Mouse (Mus musculus): ENCODE measurements at regions not wholly inside any gene's neighbourhood (a gene's known extent, or its start where the extent isn't known, plus 50 kb on each side); places are given as distances from the start of the nearest gene placed in this dataset.

- Histone ChIP-seq H3K36me3 (ENCODE audit: control insufficient read depth, insufficient read depth, low read length, poor library complexity, severe bottlenecking) (no peaks in the 10 kb centered on the region), H3K9ac (ENCODE audit: insufficient read depth, low read depth, low read length, poor library complexity, severe bottlenecking) (no peak overlapping the region), H3K27ac (ENCODE audit: insufficient read depth, low read depth, low read length, poor library complexity, severe bottlenecking) (no peak overlapping the region), H3K9me3 (ENCODE audit: control insufficient read depth, insufficient read depth, low read depth, low read length) (no peaks in the 10 kb centered on the region), H3K4me1 (ENCODE audit: control insufficient read depth in 2 of 2, insufficient read depth in 2 of 2, low read length in 2 of 2, poor library complexity in 1 of 2) (no peaks in the 10 kb centered on the region), H3K4me3 (ENCODE audit: insufficient read depth in 1 of 2, low read depth in 1 of 2, low read length in 2 of 2, poor library complexity in 1 of 2, severe bottlenecking in 1 of 2) (no peak overlapping the region)
- in situ Hi-C loops (cut with MboI; ENCODE audit: low sequenced_read_pairs in 2 of 2, unreplicated experiment in 2 of 2): no loop called here
- TF ChIP-seq CHD2 (IDR thresholded peaks at IDR 0.05; ENCODE audit: low read depth, low read length) (no peak), HCFC1 (IDR thresholded peaks at IDR 0.05; ENCODE audit: borderline replicate concordance, insufficient read depth, low read length) (no peak), ZC3H11A (IDR thresholded peaks at IDR 0.05; ENCODE audit: borderline replicate concordance, low read depth, low read length) (no peak)
- DNase-seq (ENCODE audit: low read depth, low spot score): no peak
These were observed 108.9 kb upstream of the Ngf start for GRCm38 (mm10) chr3:102360732-102361280.

- Histone ChIP-seq H3K36me3 (ENCODE audit: control insufficient read depth, insufficient read depth, low read length, poor library complexity, severe bottlenecking) (no peaks in the 10 kb centered on the region), H3K4me1 (ENCODE audit: control insufficient read depth in 2 of 2, insufficient read depth in 2 of 2, low read length in 2 of 2, poor library complexity in 1 of 2) (no peaks in the 10 kb centered on the region), H3K27ac (ENCODE audit: insufficient read depth, low read depth, low read length, poor library complexity, severe bottlenecking) (no peak overlapping the region), H3K4me3 (ENCODE audit: insufficient read depth in 1 of 2, low read depth in 1 of 2, low read length in 2 of 2, poor library complexity in 1 of 2, severe bottlenecking in 1 of 2) (no peak overlapping the region), H3K9me3 (ENCODE audit: control insufficient read depth, insufficient read depth, low read depth, low read length) (no peaks in the 10 kb centered on the region), H3K9ac (ENCODE audit: insufficient read depth, low read depth, low read length, poor library complexity, severe bottlenecking) (no peak overlapping the region)
- no peak for TF ChIP-seq ZNF384 (IDR thresholded peaks at IDR 0.05; ENCODE audit: low read depth, low read length)
- no peak for TF ChIP-seq HCFC1 (IDR thresholded peaks at IDR 0.05; ENCODE audit: borderline replicate concordance, insufficient read depth, low read length)
- no peak for TF ChIP-seq MAFK (IDR thresholded peaks at IDR 0.05; ENCODE audit: insufficient read depth, low read depth, low read length)
- TF ChIP-seq CHD2 (IDR thresholded peaks at IDR 0.05; ENCODE audit: low read depth, low read length): no peak
- no peak for TF ChIP-seq ZC3H11A (IDR thresholded peaks at IDR 0.05; ENCODE audit: borderline replicate concordance, low read depth, low read length)
- in situ Hi-C loops (cut with MboI; ENCODE audit: low sequenced_read_pairs in 2 of 2, unreplicated experiment in 2 of 2): no loop called here
- DNase-seq (ENCODE audit: low read depth, low spot score): no peak
These were observed 110.9 kb upstream of the Ngf start for GRCm38 (mm10) chr3:102358801-102359200.

GRCm38 (mm10) chr3:102357062-102357610 is 112.6 kb upstream of the Ngf start:
- no peak overlapping the region for H3K4me3 ChIP-seq (ENCODE audit: insufficient read depth in 1 of 2, low read depth in 1 of 2, low read length in 2 of 2, poor library complexity in 1 of 2, severe bottlenecking in 1 of 2)
- no peaks in the 10 kb centered on the region for H3K9me3 ChIP-seq (ENCODE audit: control insufficient read depth, insufficient read depth, low read depth, low read length)
- no peaks in the 10 kb centered on the region for H3K36me3 ChIP-seq (ENCODE audit: control insufficient read depth, insufficient read depth, low read length, poor library complexity, severe bottlenecking)
- TF ChIP-seq ZC3H11A (IDR thresholded peaks at IDR 0.05; ENCODE audit: borderline replicate concordance, low read depth, low read length) (no peak), CHD2 (IDR thresholded peaks at IDR 0.05; ENCODE audit: low read depth, low read length) (no peak), HCFC1 (IDR thresholded peaks at IDR 0.05; ENCODE audit: borderline replicate concordance, insufficient read depth, low read length) (no peak), MAFK (IDR thresholded peaks at IDR 0.05; ENCODE audit: insufficient read depth, low read depth, low read length) (no peak), ZNF384 (IDR thresholded peaks at IDR 0.05; ENCODE audit: low read depth, low read length) (no peak)
- in situ Hi-C loops (cut with MboI; ENCODE audit: low sequenced_read_pairs in 2 of 2, unreplicated experiment in 2 of 2): no loop called here
- no peaks in the 10 kb centered on the region for H3K4me1 ChIP-seq (ENCODE audit: control insufficient read depth in 2 of 2, insufficient read depth in 2 of 2, low read length in 2 of 2, poor library complexity in 1 of 2)
- DNase-seq (ENCODE audit: low read depth, low spot score): no peak
- H3K27ac ChIP-seq (ENCODE audit: insufficient read depth, low read depth, low read length, poor library complexity, severe bottlenecking): no peak overlapping the region
- no peak overlapping the region for H3K9ac ChIP-seq (ENCODE audit: insufficient read depth, low read depth, low read length, poor library complexity, severe bottlenecking)

GRCm38 (mm10) chr3:102355352-102355751 is 114.4 kb upstream of the Ngf start:
- no peaks in the 10 kb centered on the region for H3K36me3 ChIP-seq (ENCODE audit: control insufficient read depth, insufficient read depth, low read length, poor library complexity, severe bottlenecking)
- H3K4me1 ChIP-seq (ENCODE audit: control insufficient read depth in 2 of 2, insufficient read depth in 2 of 2, low read length in 2 of 2, poor library complexity in 1 of 2): no peaks in the 10 kb centered on the region
- TF ChIP-seq ZNF384 (IDR thresholded peaks at IDR 0.05; ENCODE audit: low read depth, low read length) (no peak), ZC3H11A (IDR thresholded peaks at IDR 0.05; ENCODE audit: borderline replicate concordance, low read depth, low read length) (no peak), MAFK (IDR thresholded peaks at IDR 0.05; ENCODE audit: insufficient read depth, low read depth, low read length) (no peak), HCFC1 (IDR thresholded peaks at IDR 0.05; ENCODE audit: borderline replicate concordance, insufficient read depth, low read length) (no peak), CHD2 (IDR thresholded peaks at IDR 0.05; ENCODE audit: low read depth, low read length) (no peak)
- H3K9me3 ChIP-seq (ENCODE audit: control insufficient read depth, insufficient read depth, low read depth, low read length): no peaks in the 10 kb centered on the region
- H3K27ac ChIP-seq (ENCODE audit: insufficient read depth, low read depth, low read length, poor library complexity, severe bottlenecking): no peak overlapping the region
- H3K9ac ChIP-seq (ENCODE audit: insufficient read depth, low read depth, low read length, poor library complexity, severe bottlenecking): no peak overlapping the region
- no peak for DNase-seq (ENCODE audit: low read depth, low spot score)
- in situ Hi-C loops (cut with MboI; ENCODE audit: low sequenced_read_pairs in 2 of 2, unreplicated experiment in 2 of 2): no loop called here
- H3K4me3 ChIP-seq (ENCODE audit: insufficient read depth in 1 of 2, low read depth in 1 of 2, low read length in 2 of 2, poor library complexity in 1 of 2, severe bottlenecking in 1 of 2): no peak overlapping the region

- in situ Hi-C loops (cut with MboI; ENCODE audit: low sequenced_read_pairs in 2 of 2, unreplicated experiment in 2 of 2): no loop called here
- Histone ChIP-seq H3K4me1 (ENCODE audit: control insufficient read depth in 2 of 2, insufficient read depth in 2 of 2, low read length in 2 of 2, poor library complexity in 1 of 2) (no peaks in the 10 kb centered on the region), H3K36me3 (ENCODE audit: control insufficient read depth, insufficient read depth, low read length, poor library complexity, severe bottlenecking) (no peaks in the 10 kb centered on the region), H3K27ac (ENCODE audit: insufficient read depth, low read depth, low read length, poor library complexity, severe bottlenecking) (no peak overlapping the region), H3K9ac (ENCODE audit: insufficient read depth, low read depth, low read length, poor library complexity, severe bottlenecking) (no peak overlapping the region), H3K9me3 (ENCODE audit: control insufficient read depth, insufficient read depth, low read depth, low read length) (no peaks in the 10 kb centered on the region), H3K4me3 (ENCODE audit: insufficient read depth in 1 of 2, low read depth in 1 of 2, low read length in 2 of 2, poor library complexity in 1 of 2, severe bottlenecking in 1 of 2) (no peak overlapping the region)
- TF ChIP-seq ZNF384 (IDR thresholded peaks at IDR 0.05; ENCODE audit: low read depth, low read length) (no peak), CHD2 (IDR thresholded peaks at IDR 0.05; ENCODE audit: low read depth, low read length) (no peak), HCFC1 (IDR thresholded peaks at IDR 0.05; ENCODE audit: borderline replicate concordance, insufficient read depth, low read length) (no peak), ZC3H11A (IDR thresholded peaks at IDR 0.05; ENCODE audit: borderline replicate concordance, low read depth, low read length) (no peak)
- DNase-seq (ENCODE audit: low read depth, low spot score): no peak
These were observed 114.9 kb upstream of the Ngf start for GRCm38 (mm10) chr3:102354771-102355170.

Measured in ES-E14 (cell line).